Mouse (Mus musculus) megakaryocyte, embryonic 14.5 days (primary cell): ENCODE data around the gene Clic4.

ENCODE experiments used
- FLI1 ChIP-seq: IDR thresholded peaks from 2 replicates; pipeline ENCODE4 v1.6.1; 2012; ENCODE audit warnings: low read length, inconsistent platforms, mixed read lengths
- GATA1 ChIP-seq: IDR thresholded peaks from 3 replicates; pipeline ENCODE4 v1.6.1; 2012; ENCODE audit warnings: mixed read lengths, low read length, inconsistent platforms, borderline replicate concordance

GRCm38 (mm10) chr4:135256536-135257450 lies 15.8 kb downstream of the Clic4 start:
- TF ChIP-seq FLI1 (no peak), GATA1 (no peak)
